Mouse (Mus musculus) layer of hippocampus, postnatal 14 days (tissue): ENCODE measurements around the gene Arl13b. TPM values are rescaled to one million over a fixed set of nuclear protein-coding genes. Genes with fewer than 3 reads are reported as not detected.

Experiments used
- microRNA-seq, 2 experiments: library from miRNA; unstranded; fragments of <30 nt; microRNA quantifications; one replicate each; pipeline ENCODE4 v1.2.0; 2021
- total RNA-seq, 2 experiments: library from RNA; stranded (reverse); gene quantifications; 2 replicates each; pipeline ENCODE4 v1.2.3; 2021

Gene Arl13b
- total RNA-seq, 2 experiments from 2014 or later: 10.9 to 11.7 TPM

Small RNA genes within 50 kb of the gene (microRNA-seq; reads per million reads assigned to microRNA genes)
- 0 reads per million in 2 experiments for gene Gm25986

Other genes starting within 250 kb of the Arl13b start
- 10 to 100 TPM; 10.3 to 14.8 TPM for gene Nsun3, start 60.2 kb downstream of the Arl13b start, total RNA-seq
- not detected for gene Stx19, start 32.4 kb downstream of the Arl13b start, total RNA-seq
- 1 to 10 TPM; 8.1 to 9.0 TPM for gene Pros1, start 7.3 kb upstream of the Arl13b start, total RNA-seq